Mouse (Mus musculus) spleen, postnatal 36 days (tissue): ENCODE measurements around the gene Prpf31.

Experiments
- DNase-seq, 2 experiments: peaks; one replicate each; pipeline ENCODE4 v3.0.0; 2022; ENCODE audit warnings: low spot score in 2 of 2, mixed read lengths in 1 of 2

The Prpf31 gene

GRCm38 (mm10) chr7:3629030-3629429 is 755 bp upstream of the Prpf31 start:
- no peak for DNase-seq

- no peak for DNase-seq
Observed at GRCm38 (mm10) chr7:3630478-3630815, 662 bp downstream of the Prpf31 start.

GRCm38 (mm10) chr7:3643412-3643811 is 13.6 kb downstream of the Prpf31 start:
- DNase-seq = no peak

- DNase-seq = no peak
Observed at GRCm38 (mm10) chr7:3643843-3644242, 14.1 kb downstream of the Prpf31 start.

GRCm38 (mm10) chr7:3644348-3644671 is 14.5 kb downstream of the Prpf31 start:
- peak in 1 of 2 experiments; percentile 21 for DNase-seq

- DNase-seq = peak; percentile 99
Observed at GRCm38 (mm10) chr7:3644672-3645487, 15.1 kb downstream of the Prpf31 start, which contains the start of gene Cnot3. Gene Cnot3 (plus strand): TSS chr7:3645268.

GRCm38 (mm10) chr7:3645488-3646025 is 15.8 kb downstream of the Prpf31 start:
- DNase-seq = peak in 1 of 2 experiments; percentile 26

GRCm38 (mm10) chr7:3646188-3646587 is 16.4 kb downstream of the Prpf31 start:
- DNase-seq = no peak

- DNase-seq = no peak
Observed at GRCm38 (mm10) chr7:3646641-3647040, 16.9 kb downstream of the Prpf31 start.

- no peak for DNase-seq
Observed at GRCm38 (mm10) chr7:3656966-3657365, 27.2 kb downstream of the Prpf31 start.

- no peak for DNase-seq
Observed at GRCm38 (mm10) chr7:3658578-3658977, 28.8 kb downstream of the Prpf31 start.

GRCm38 (mm10) chr7:3664524-3665214 is 34.9 kb downstream of the Prpf31 start:
- DNase-seq = no peak

GRCm38 (mm10) chr7:3665215-3666114 is 35.7 kb downstream of the Prpf31 start, which contains the start of gene Leng1:
Gene Leng1 (minus strand): TSS chr7:3665840.
- peak; percentile 96 to 97 for DNase-seq

- DNase-seq = no peak
Observed at GRCm38 (mm10) chr7:3666921-3667391, 37.2 kb downstream of the Prpf31 start.

GRCm38 (mm10) chr7:3674507-3675227 is 44.9 kb downstream of the Prpf31 start:
- DNase-seq = peak; percentile 68 to 73

- DNase-seq = no peak
Observed at GRCm38 (mm10) chr7:3675228-3675548, 45.4 kb downstream of the Prpf31 start.

GRCm38 (mm10) chr7:3676371-3676770 is 46.6 kb downstream of the Prpf31 start:
- DNase-seq = no peak

- DNase-seq = no peak
Observed at GRCm38 (mm10) chr7:3677342-3677741, 47.6 kb downstream of the Prpf31 start, which contains the start of gene Tmc4. Gene Tmc4 (minus strand): TSS chr7:3677553.

GRCm38 (mm10) chr7:3683908-3684550 is 54.2 kb downstream of the Prpf31 start:
- no peak for DNase-seq

- DNase-seq = no peak
Observed at GRCm38 (mm10) chr7:3684698-3685097, 54.9 kb downstream of the Prpf31 start.
